Mouse (Mus musculus): ENCODE measurements around the gene Trim7. TPM values are rescaled to one million over a fixed set of nuclear protein-coding genes. Genes with fewer than 3 reads are reported as not detected.

The Trim7 gene
- total and polyA plus RNA-seq, 3 experiments: 0.67 to 4.0 (median 3.0) TPM

- Histone ChIP-seq H3K4me3 (ENCODE audit: low read depth, low read length) (peak overlapping the region; percentile 50; the same call in 1 of the 2 replicates), H3K9me3 (replicated peaks) (peaks cover 3% of the 10 kb centered on the region), H3K36me3 (replicated peaks) (no peaks in the 10 kb centered on the region), H3K4me1 (ENCODE audit: insufficient read depth, low read depth, low read length) (peaks cover 49% of the 10 kb centered on the region), H3K27me3 (ENCODE audit: insufficient read depth, low read length) (no peaks in the 10 kb centered on the region)
- DNase-seq (ENCODE audit: low spot score): no peak
- TF ChIP-seq CTCF (IDR thresholded peaks at IDR 0.05; ENCODE audit: low read depth, low read length) (no peak), GATA1 (IDR thresholded peaks at IDR 0.05; ENCODE audit: borderline replicate concordance, low read length) (no peak), POLR2AphosphoS5 (IDR thresholded peaks at IDR 0.05; ENCODE audit: insufficient replicate concordance, low read depth, low read length) (no peak), TAL1 (conservative IDR thresholded peaks at IDR 0.05; ENCODE audit: low read depth, low read length) (no peak), GATA2 (IDR thresholded peaks at IDR 0.05; ENCODE audit: borderline replicate concordance, low read depth, low read length) (no peak)
- ATAC-seq (ENCODE audit: extremely low read depth, insufficient number of reproducible peaks, low FRiP score, poor library complexity, severe bottlenecking): no peak
These were observed 3.0 kb upstream of the Trim7 start for GRCm38 (mm10) chr11:48822768-48823512.

GRCm38 (mm10) chr11:48823536-48823972, 2.4 kb upstream of the Trim7 start:
- ATAC-seq (ENCODE audit: extremely low read depth, insufficient number of reproducible peaks, low FRiP score, poor library complexity, severe bottlenecking) (peak; percentile 36; the same call in 1 of the 2 replicates), DNase-seq (ENCODE audit: low spot score) (no peak)
- H3K4me3 ChIP-seq (ENCODE audit: low read depth, low read length): peak overlapping the region; percentile 55; the same call in 1 of the 2 replicates
- no peaks in the 10 kb centered on the region for H3K27me3 ChIP-seq (ENCODE audit: insufficient read depth, low read length)
- peaks cover 5% of the 10 kb centered on the region for H3K9me3 ChIP-seq (replicated peaks)
- H3K4me1 ChIP-seq (ENCODE audit: insufficient read depth, low read depth, low read length): peaks cover 48% of the 10 kb centered on the region
- no peaks in the 10 kb centered on the region for H3K36me3 ChIP-seq (replicated peaks)
- no peak for TF ChIP-seq TAL1 (conservative IDR thresholded peaks at IDR 0.05; ENCODE audit: low read depth, low read length)
- no peak for TF ChIP-seq POLR2AphosphoS5 (IDR thresholded peaks at IDR 0.05; ENCODE audit: insufficient replicate concordance, low read depth, low read length)
- no peak for TF ChIP-seq GATA1 (IDR thresholded peaks at IDR 0.05; ENCODE audit: borderline replicate concordance, low read length)
- TF ChIP-seq CTCF (IDR thresholded peaks at IDR 0.05; ENCODE audit: low read depth, low read length): no peak
- no peak for TF ChIP-seq GATA2 (IDR thresholded peaks at IDR 0.05; ENCODE audit: borderline replicate concordance, low read depth, low read length)

GRCm38 (mm10) chr11:48824311-48824830, 1.6 kb upstream of the Trim7 start:
- H3K4me1 ChIP-seq (ENCODE audit: insufficient read depth, low read depth, low read length): peaks cover 43% of the 10 kb centered on the region
- H3K27me3 ChIP-seq (ENCODE audit: insufficient read depth, low read length): no peaks in the 10 kb centered on the region
- DNase-seq (ENCODE audit: low spot score) (no peak), ATAC-seq (ENCODE audit: extremely low read depth, insufficient number of reproducible peaks, low FRiP score, poor library complexity, severe bottlenecking) (no peak)
- no peaks in the 10 kb centered on the region for H3K36me3 ChIP-seq (replicated peaks)
- H3K4me3 ChIP-seq (ENCODE audit: low read depth, low read length): peak overlapping the region; percentile 55; the same call in 1 of the 2 replicates
- peaks cover 7% of the 10 kb centered on the region for H3K9me3 ChIP-seq (replicated peaks)
- no peak for TF ChIP-seq POLR2AphosphoS5 (IDR thresholded peaks at IDR 0.05; ENCODE audit: insufficient replicate concordance, low read depth, low read length)
- no peak for TF ChIP-seq CTCF (IDR thresholded peaks at IDR 0.05; ENCODE audit: low read depth, low read length)
- no peak for TF ChIP-seq GATA2 (IDR thresholded peaks at IDR 0.05; ENCODE audit: borderline replicate concordance, low read depth, low read length)
- TF ChIP-seq TAL1 (conservative IDR thresholded peaks at IDR 0.05; ENCODE audit: low read depth, low read length): no peak
- TF ChIP-seq GATA1 (IDR thresholded peaks at IDR 0.05; ENCODE audit: borderline replicate concordance, low read length): no peak

- no peak for DNase-seq (ENCODE audit: low spot score)
- no peak for ATAC-seq (ENCODE audit: extremely low read depth, insufficient number of reproducible peaks, low FRiP score, poor library complexity, severe bottlenecking)
- peak overlapping the region; percentile 68 for H3K4me3 ChIP-seq (ENCODE audit: low read depth, low read length)
- H3K27me3 ChIP-seq (ENCODE audit: insufficient read depth, low read length): no peaks in the 10 kb centered on the region
- H3K36me3 ChIP-seq (replicated peaks): no peaks in the 10 kb centered on the region
- TF ChIP-seq CTCF (IDR thresholded peaks at IDR 0.05; ENCODE audit: low read depth, low read length): no peak
- TF ChIP-seq GATA1 (IDR thresholded peaks at IDR 0.05; ENCODE audit: borderline replicate concordance, low read length): no peak
- TF ChIP-seq POLR2AphosphoS5 (IDR thresholded peaks at IDR 0.05; ENCODE audit: insufficient replicate concordance, low read depth, low read length): no peak
- TF ChIP-seq GATA2 (IDR thresholded peaks at IDR 0.05; ENCODE audit: borderline replicate concordance, low read depth, low read length): no peak
- no peak for TF ChIP-seq TAL1 (conservative IDR thresholded peaks at IDR 0.05; ENCODE audit: low read depth, low read length)
- H3K9me3 ChIP-seq (replicated peaks): peaks cover 7% of the 10 kb centered on the region
- peaks cover 30% of the 10 kb centered on the region for H3K4me1 ChIP-seq (ENCODE audit: insufficient read depth, low read depth, low read length)
These were observed 784 bp downstream of the Trim7 start for GRCm38 (mm10) chr11:48826752-48827096.

- H3K9me3 ChIP-seq (replicated peaks): peaks cover 7% of the 10 kb centered on the region
- TF ChIP-seq CTCF (IDR thresholded peaks at IDR 0.05; ENCODE audit: low read depth, low read length) (no peak), TAL1 (conservative IDR thresholded peaks at IDR 0.05; ENCODE audit: low read depth, low read length) (no peak), POLR2AphosphoS5 (IDR thresholded peaks at IDR 0.05; ENCODE audit: insufficient replicate concordance, low read depth, low read length) (no peak), GATA1 (IDR thresholded peaks at IDR 0.05; ENCODE audit: borderline replicate concordance, low read length) (no peak), GATA2 (IDR thresholded peaks at IDR 0.05; ENCODE audit: borderline replicate concordance, low read depth, low read length) (no peak)
- peaks cover 28% of the 10 kb centered on the region for H3K4me1 ChIP-seq (ENCODE audit: insufficient read depth, low read depth, low read length)
- ATAC-seq (ENCODE audit: extremely low read depth, insufficient number of reproducible peaks, low FRiP score, poor library complexity, severe bottlenecking) (no peak), DNase-seq (ENCODE audit: low spot score) (no peak)
- H3K27me3 ChIP-seq (ENCODE audit: insufficient read depth, low read length): no peaks in the 10 kb centered on the region
- no peak overlapping the region for H3K4me3 ChIP-seq (ENCODE audit: low read depth, low read length)
- H3K36me3 ChIP-seq (replicated peaks): no peaks in the 10 kb centered on the region
These were observed 2.0 kb downstream of the Trim7 start for GRCm38 (mm10) chr11:48827926-48828325.

- DNase-seq (ENCODE audit: low spot score): no peak
- H3K4me3 ChIP-seq (ENCODE audit: low read depth, low read length): no peak overlapping the region
- peaks cover 20% of the 10 kb centered on the region for H3K4me1 ChIP-seq (ENCODE audit: insufficient read depth, low read depth, low read length)
- H3K36me3 ChIP-seq (replicated peaks): no peaks in the 10 kb centered on the region
- H3K27me3 ChIP-seq (ENCODE audit: insufficient read depth, low read length): no peaks in the 10 kb centered on the region
- ATAC-seq (ENCODE audit: extremely low read depth, insufficient number of reproducible peaks, low FRiP score, poor library complexity, severe bottlenecking): no peak
- TF ChIP-seq POLR2AphosphoS5 (IDR thresholded peaks at IDR 0.05; ENCODE audit: insufficient replicate concordance, low read depth, low read length): no peak
- no peak for TF ChIP-seq GATA2 (IDR thresholded peaks at IDR 0.05; ENCODE audit: borderline replicate concordance, low read depth, low read length)
- TF ChIP-seq CTCF (IDR thresholded peaks at IDR 0.05; ENCODE audit: low read depth, low read length): no peak
- no peak for TF ChIP-seq GATA1 (IDR thresholded peaks at IDR 0.05; ENCODE audit: borderline replicate concordance, low read length)
- no peak for TF ChIP-seq TAL1 (conservative IDR thresholded peaks at IDR 0.05; ENCODE audit: low read depth, low read length)
- H3K9me3 ChIP-seq (replicated peaks): peaks cover 7% of the 10 kb centered on the region
These were observed 4.3 kb downstream of the Trim7 start for GRCm38 (mm10) chr11:48830279-48830678.

Measured in G1E (cell line).